Mouse (Mus musculus) 3134 (cell line): ENCODE measurements at regions not wholly inside any gene's neighbourhood (a gene's known extent, or its start where the extent isn't known, plus 50 kb on each side); places are given as distances from the start of the nearest gene placed in this dataset.

Source experiments
- DNase-seq: peaks from one replicate; pipeline ENCODE4 v3.0.0-alpha.2; 2011; ENCODE audit warnings: low spot score; ENCODE audit not compliant: insufficient read length; ENCODE audit errors: extremely low read depth

DNA sequence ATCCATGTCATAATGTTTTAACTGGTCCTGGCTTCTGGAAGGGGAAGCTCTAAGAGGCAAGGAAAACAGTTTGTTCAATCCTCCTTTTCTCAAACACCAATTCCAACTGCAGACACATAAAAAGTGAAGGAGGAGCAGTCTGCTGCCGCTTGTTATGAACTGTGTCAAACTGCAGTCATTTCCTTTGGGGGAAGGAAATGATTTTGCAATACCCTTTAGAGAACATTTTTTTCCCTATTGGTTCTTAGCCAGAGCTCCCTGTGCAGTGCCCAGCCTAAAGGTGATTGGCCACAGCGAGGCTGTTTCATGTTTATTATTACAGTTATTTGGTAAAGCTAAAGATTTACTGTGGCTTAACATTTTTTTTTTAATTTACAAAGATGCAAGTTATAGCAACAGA is 1132.6 kb upstream of the Fbxo33 start:
- no peak for DNase-seq

- DNase-seq, result no peak
These were observed 1124.9 kb upstream of the Fbxo33 start for GRCm38 (mm10) chr12:60344437-60344836.

DNA sequence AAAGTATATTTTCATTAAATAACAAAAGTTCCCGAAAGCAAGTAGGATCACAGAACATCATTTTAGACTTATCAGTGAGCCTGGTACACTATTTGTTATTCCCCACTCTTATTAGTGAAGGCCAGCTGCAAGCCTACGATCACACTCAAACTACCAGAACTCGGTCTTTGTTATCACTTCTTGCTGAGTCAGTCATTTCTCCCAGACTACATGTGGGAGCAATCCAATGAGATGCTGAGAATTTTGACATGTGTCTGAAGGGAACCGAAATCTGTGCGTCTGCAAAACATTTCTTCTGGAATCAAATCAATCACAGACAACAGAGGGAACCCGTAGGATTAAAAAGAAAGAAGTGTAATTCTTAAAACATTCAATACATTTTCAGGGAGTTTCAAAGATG is 1100.5 kb upstream of the Fbxo33 start:
- no peak for DNase-seq

DNA sequence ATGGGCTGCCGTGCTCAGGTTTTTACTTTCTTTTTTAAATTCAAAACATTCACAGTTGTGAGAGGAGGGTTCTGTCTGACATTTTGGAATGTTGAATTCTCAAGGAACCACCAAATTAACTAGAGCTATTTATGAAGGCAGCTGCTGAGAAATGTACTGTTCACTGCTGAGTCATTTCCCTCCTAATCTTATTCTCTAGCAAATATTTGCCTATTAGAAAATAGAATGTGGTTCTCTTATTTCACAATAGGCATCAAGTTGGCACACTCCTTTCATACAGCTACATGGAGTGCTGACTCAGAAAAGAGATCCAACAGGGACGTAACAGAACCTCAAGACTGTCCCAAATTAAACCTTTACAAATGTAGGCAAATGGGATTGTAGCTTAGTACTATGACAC is 1073.1 kb upstream of the Fbxo33 start:
- peak; percentile 42 for DNase-seq

- no peak for DNase-seq
These were observed 1069.3 kb upstream of the Fbxo33 start for GRCm38 (mm10) chr12:60288817-60289216.

DNA sequence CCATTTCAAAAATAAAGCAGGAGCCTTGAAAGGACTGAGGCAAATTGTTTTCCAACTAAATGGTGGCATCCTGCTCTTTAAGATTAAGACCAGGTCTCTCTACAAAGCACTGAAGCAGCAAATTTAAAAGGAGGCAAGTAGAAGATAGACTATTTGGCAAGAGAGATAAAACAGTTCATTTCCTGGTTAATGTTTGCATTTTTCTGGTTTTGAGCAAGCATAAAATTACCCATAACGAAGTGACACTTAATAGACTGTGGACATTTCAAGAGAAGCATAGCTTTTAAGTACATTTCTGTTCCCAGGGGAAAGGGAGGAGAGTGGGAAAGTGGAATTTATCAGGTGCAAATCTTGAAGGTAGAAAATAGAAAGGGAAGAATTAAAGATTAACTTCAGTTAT is 1035.8 kb upstream of the Fbxo33 start:
- DNase-seq, result no peak

DNA sequence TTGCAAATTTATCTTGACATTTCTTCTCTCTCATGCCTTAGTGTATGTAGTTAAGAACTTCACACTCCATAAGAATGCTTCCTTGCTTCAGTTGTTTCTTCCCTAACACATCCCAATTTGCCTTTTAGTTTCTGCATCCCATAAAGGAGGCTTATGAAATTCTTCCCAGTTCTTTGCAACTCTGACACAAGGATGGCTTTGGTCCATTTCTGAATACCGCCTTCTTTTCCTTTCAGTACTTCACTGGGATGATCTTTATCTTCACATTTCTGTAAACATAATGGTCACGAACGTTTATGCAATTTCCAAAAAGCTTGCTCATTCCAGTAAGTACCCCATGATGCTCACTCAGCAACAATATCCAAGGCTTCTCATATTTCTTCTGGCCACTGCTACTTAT is 994.5 kb upstream of the Fbxo33 start:
- DNase-seq, result no peak

GRCm38 (mm10) chr12:60175750-60176149 is 956.2 kb upstream of the Fbxo33 start:
- DNase-seq, result no peak

DNA sequence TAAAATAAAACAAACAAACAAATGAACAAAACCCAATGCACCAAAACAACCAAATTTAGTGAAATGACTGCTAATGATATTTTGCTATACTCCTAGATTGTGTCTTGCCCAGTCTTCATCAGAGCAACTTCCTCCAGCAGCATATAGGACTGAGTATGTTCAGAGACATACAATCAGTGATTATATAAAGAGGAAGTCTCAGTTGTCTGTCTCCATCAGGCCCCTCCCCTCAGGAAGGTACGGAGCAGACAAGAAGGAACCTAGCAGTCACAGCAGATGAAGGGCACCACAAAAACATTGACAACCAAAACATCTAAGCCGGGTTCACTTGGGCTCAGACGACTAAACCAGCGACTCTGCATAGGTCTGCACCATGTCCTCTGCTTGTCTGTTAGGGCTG is 930.7 kb upstream of the Fbxo33 start:
- no peak for DNase-seq

DNA sequence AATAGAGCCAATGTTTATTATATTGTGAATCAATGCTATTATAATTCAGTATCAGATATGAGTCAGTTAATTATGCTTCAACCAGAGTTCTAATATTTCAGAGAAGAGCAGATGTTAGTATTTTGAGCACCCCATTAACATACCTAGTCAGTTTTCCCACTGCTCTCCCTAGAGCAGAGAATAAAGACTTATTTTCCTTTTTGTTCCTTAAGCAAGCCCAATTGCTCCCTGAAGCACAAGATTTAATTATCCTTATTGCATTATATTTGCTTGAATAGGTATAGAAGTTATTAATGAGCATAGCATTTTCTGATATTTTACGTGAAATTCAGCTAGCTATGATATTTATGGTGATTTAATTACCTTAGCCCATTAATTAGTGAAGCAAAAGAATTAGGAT is 927.8 kb upstream of the Fbxo33 start:
- no peak for DNase-seq
